Mouse (Mus musculus) intestine, embryonic 16.5 days (tissue): Measurements from ENCODE around the gene BC030867. TPM values are rescaled to one million over a fixed set of nuclear protein-coding genes. Genes with fewer than 3 reads are reported as not detected.

Experiments
- microRNA-seq: library from miRNA; unstranded; fragments of <30 nt; microRNA quantifications from one replicate; pipeline ENCODE4, GENCODE M21; 2016
- polyA plus RNA-seq: library from polyadenylated mRNA; unstranded; fragments of >200 nt; fragmentation: Nextera tagmentation; extraction: Ambion mirVana; gene quantifications from 2 replicates; pipeline ENCODE4 v1.2.1, GENCODE M21; 2015

BC030867 gene
- polyA plus RNA-seq, 1 experiment from 2014 or later, result 15.9 TPM

Small RNAs within 50 kb of the gene (microRNA-seq; reads per million reads assigned to microRNA genes)
- gene Mir8101, result 0.91 reads per million

Other genes with a start within 250 kb of the BC030867 start
- gene Mpp3, start 220.4 kb upstream of the BC030867 start, polyA plus RNA-seq, result 5.7 and 6.5 TPM in 2 replicates
- gene Cd300lg, start 207.4 kb upstream of the BC030867 start, polyA plus RNA-seq, result 1.9 and 2.0 TPM in 2 replicates
- gene Mpp2, start 160.4 kb upstream of the BC030867 start, polyA plus RNA-seq, result 5.8 and 6.2 TPM in 2 replicates
- 3.9 and 6.0 TPM in 2 replicates for gene Ppy, start 147.6 kb upstream of the BC030867 start, polyA plus RNA-seq
- 62.9 and 67.0 TPM in 2 replicates for gene Pyy, start 141.1 kb upstream of the BC030867 start, polyA plus RNA-seq
- gene Nags, start 103.4 kb upstream of the BC030867 start, polyA plus RNA-seq, result 33.8 and 39.1 TPM in 2 replicates
- 23.4 and 26.0 TPM in 2 replicates for gene Tmem101, start 92.5 kb upstream of the BC030867 start, polyA plus RNA-seq
- 87.9 and 115 TPM in 2 replicates for gene Lsm12, start 63.6 kb upstream of the BC030867 start, polyA plus RNA-seq
- gene G6pc3, start 59.3 kb upstream of the BC030867 start, polyA plus RNA-seq, result 26.7 and 32.1 TPM in 2 replicates
- gene Hdac5, start 18.7 kb upstream of the BC030867 start, polyA plus RNA-seq, result 54.8 and 55.5 TPM in 2 replicates
- 0.05 TPM in 2 replicates for gene Asb16, start 19.9 kb downstream of the BC030867 start, polyA plus RNA-seq
- gene Tmub2, start 36.0 kb downstream of the BC030867 start, polyA plus RNA-seq, result 52.0 and 54.3 TPM in 2 replicates
- 8.8 and 9.0 TPM in 2 replicates for gene Atxn7l3, start 47.7 kb downstream of the BC030867 start, polyA plus RNA-seq
- 65.5 and 66.0 TPM in 2 replicates for gene Ubtf, start 70.9 kb downstream of the BC030867 start, polyA plus RNA-seq
- 11.2 and 19.3 TPM in 2 replicates for gene Slc4a1, start 117.3 kb downstream of the BC030867 start, polyA plus RNA-seq
- 6.0 and 6.8 TPM in 2 replicates for gene Rundc3a, start 144.5 kb downstream of the BC030867 start, polyA plus RNA-seq
- gene Slc25a39, start 159.1 kb downstream of the BC030867 start, polyA plus RNA-seq, result 366 and 376 TPM in 2 replicates
- 221 and 245 TPM in 2 replicates for gene Grn, start 181.4 kb downstream of the BC030867 start, polyA plus RNA-seq
- 0.86 and 1.8 TPM in 2 replicates for gene Fam171a2, start 198.8 kb downstream of the BC030867 start, polyA plus RNA-seq
- gene Itga2b, start 221.2 kb downstream of the BC030867 start, polyA plus RNA-seq, result 3.1 and 3.7 TPM in 2 replicates